Mouse (Mus musculus) megakaryocyte, embryonic 14.5 days (primary cell): ENCODE data around the gene Olfr1162.

Experiments used
- FLI1 ChIP-seq: IDR thresholded peaks from 2 replicates; pipeline ENCODE4 v1.6.1; 2012; ENCODE audit warnings: low read length, inconsistent platforms, mixed read lengths
- GATA1 ChIP-seq: IDR thresholded peaks from 3 replicates; pipeline ENCODE4 v1.6.1; 2012; ENCODE audit warnings: mixed read lengths, low read length, inconsistent platforms, borderline replicate concordance

GRCm38 (mm10) chr2:88037599-88037998 is 13.3 kb downstream of the Olfr1162 start, which contains the start of gene Olfr73:
- no peak for TF ChIP-seq GATA1
- TF ChIP-seq FLI1: no peak
